Mouse (Mus musculus) kidney, postnatal 0 days (tissue): Measurements from ENCODE around the gene Olfr1191-ps1. TPM values are rescaled to one million over a fixed set of nuclear protein-coding genes. Genes with fewer than 3 reads are reported as not detected.
"Not testable (repeated sequence)": the region's sequence is repeated elsewhere in the genome, so short reads cannot be mapped to it uniquely, and the experiment has no call there.

Source experiments
- ATAC-seq: fragments of 200-750 bp; cut with Nextera tagmentation; replicated peaks from 2 replicates; pipeline ENCODE4 v1.8.0; 2017; ENCODE audit warnings: low read depth, moderate number of reproducible peaks, moderate TSS enrichment, moderate library complexity; ENCODE audit not compliant: low FRiP score
- DNase-seq: peaks from one replicate; pipeline ENCODE4 v3.0.0-alpha.2; 2016; ENCODE audit warnings: low spot score
- H3K27ac ChIP-seq: fragments of 300-500 bp; sonication (generic); 2 replicates; pipeline ENCODE4 v1.5.1; 2014; ENCODE audit warnings: mild to moderate bottlenecking
- H3K27me3 ChIP-seq: fragments of 300-500 bp; sonication (generic); 2 replicates; pipeline ENCODE4 v1.6.1; 2014; ENCODE audit warnings: low read length, mixed read lengths; ENCODE audit not compliant: insufficient read depth
- H3K36me3 ChIP-seq: fragments of 300-500 bp; sonication (generic); 2 replicates; pipeline ENCODE4 v1.6.1; 2014; ENCODE audit warnings: low read length, mixed read lengths; ENCODE audit not compliant: insufficient read depth
- H3K4me1 ChIP-seq: fragments of 300-500 bp; sonication (generic); replicated peaks from 2 replicates; pipeline ENCODE4 v1.6.1; 2014; ENCODE audit warnings: antibody characterized with exemption, low read length, mixed read lengths; ENCODE audit not compliant: insufficient read depth
- H3K4me2 ChIP-seq: fragments of 300-500 bp; sonication (generic); 2 replicates; pipeline ENCODE4 v1.6.1; 2014; ENCODE audit warnings: mild to moderate bottlenecking, low read length, moderate library complexity, mixed read lengths
- H3K4me3 ChIP-seq: fragments of 300-500 bp; sonication (generic); replicated peaks from 2 replicates; pipeline ENCODE4 v1.5.1; 2014; ENCODE audit warnings: low read depth, low read length
- H3K9ac ChIP-seq: fragments of 300-500 bp; sonication (generic); 2 replicates; pipeline ENCODE4 v1.6.1; 2014; ENCODE audit warnings: low read depth, low read length
- H3K9me3 ChIP-seq: fragments of 300-500 bp; sonication (generic); replicated peaks from 2 replicates; pipeline ENCODE4 v1.6.1; 2016; ENCODE audit warnings: low read length, inconsistent platforms, mixed read lengths
- CTCF ChIP-seq: IDR thresholded peaks from 2 replicates; pipeline ENCODE4 v1.5.1; 2016; ENCODE audit warnings: antibody characterized with exemption, low read depth, mild to moderate bottlenecking, moderate library complexity
- whole genome bisulfite sequencing: fragments of 180-500 bp; shearing (Covaris S2); extraction: QIAGEN DNeasy Blood & Tissue Kit; methylation state at CpG from one replicate; pipeline ENCODE4 v1.1.7; 2014; 5-methylcytosine and 5-hydroxymethylcytosine counted together
- polyA plus RNA-seq: library from polyadenylated mRNA; unstranded; fragments of >200 nt; fragmentation: Nextera tagmentation; extraction: Ambion mirVana; gene quantifications from 2 replicates; pipeline ENCODE4 v1.2.1, GENCODE M21; 2015

Gene Olfr1191-ps1
- not detected in 2 replicates for polyA plus RNA-seq

DNA sequence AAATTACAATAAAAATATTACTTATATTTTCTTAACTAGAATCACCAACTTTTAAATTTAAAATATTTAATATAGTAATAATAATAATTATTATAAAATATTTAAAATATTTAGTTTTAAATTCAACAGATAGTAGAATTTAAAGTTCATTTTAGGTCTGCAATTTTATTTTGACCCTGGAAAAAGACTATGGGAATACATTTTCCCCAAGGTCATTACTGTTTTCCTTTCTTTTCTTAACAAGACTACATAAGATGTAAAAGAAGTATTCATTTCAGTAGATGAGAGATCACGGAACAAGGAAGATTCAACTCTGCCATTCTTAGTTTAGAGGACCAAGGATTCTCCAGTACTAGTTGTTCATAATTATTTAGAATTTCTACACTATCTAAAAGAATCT lies at the start of gene Olfr1191-ps1:
Gene Olfr1191-ps1, plus strand, starts transcription at position 301 of the 400 bp plus-strand sequence.
- not testable (repeated sequence) for H3K9ac ChIP-seq, H3K4me1 ChIP-seq, H3K36me3 ChIP-seq, H3K9me3 ChIP-seq, H3K4me3 ChIP-seq, H3K27ac ChIP-seq, H3K27me3 ChIP-seq, H3K4me2 ChIP-seq, ATAC-seq, DNase-seq
- WGBS, result 89% methylated on average over 1 of the region's 1 CpGs

GRCm38 (mm10) chr2:88648209-88648608 lies 7.9 kb downstream of the Olfr1191-ps1 start, which contains the start of gene Olfr1192-ps1:
Gene Olfr1192-ps1 (plus strand): TSS chr2:88648509.
- DNase-seq (no peak), ATAC-seq (no peak)
- Histone ChIP-seq H3K36me3 (no peaks in the 10 kb centered on the region), H3K4me3 (no peak within 1 kb of the TSS), H3K4me1 (no peaks in the 10 kb centered on the region), H3K4me2 (no peak within 1 kb of the TSS), H3K9me3 (no peaks in the 10 kb centered on the region), H3K9ac (no peak within 1 kb of the TSS), H3K27ac (no peak within 1 kb of the TSS), H3K27me3 (no peaks in the 10 kb centered on the region)
- WGBS, result 59% methylated on average over 1 of the region's 1 CpGs
- no peak for TF ChIP-seq CTCF

GRCm38 (mm10) chr2:88675328-88675727 lies 35.0 kb downstream of the Olfr1191-ps1 start, which contains the start of gene Olfr1193:
Gene Olfr1193 (plus strand): TSS chr2:88675628.
- not testable (repeated sequence) for H3K4me1 ChIP-seq, DNase-seq, H3K4me3 ChIP-seq, H3K27ac ChIP-seq, H3K36me3 ChIP-seq, ATAC-seq, H3K27me3 ChIP-seq, H3K9ac ChIP-seq, H3K9me3 ChIP-seq, H3K4me2 ChIP-seq

DNA sequence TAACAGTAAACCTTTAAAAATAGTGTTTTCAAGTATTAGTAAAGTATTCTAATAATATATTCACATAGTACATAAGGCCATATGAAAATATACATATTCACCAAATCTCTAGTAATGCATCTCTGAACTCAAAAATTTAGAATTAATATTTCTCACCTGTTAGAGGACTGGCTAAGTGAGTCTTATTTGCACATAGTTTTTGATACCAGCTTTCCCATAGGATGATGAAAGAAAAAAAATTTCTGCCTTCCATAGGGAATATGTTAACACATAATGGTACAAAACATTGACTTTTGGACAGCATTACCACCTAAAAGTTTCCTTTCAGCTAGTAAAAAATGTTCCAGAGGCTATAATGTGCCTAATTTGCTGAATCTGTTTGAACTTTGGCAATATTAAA lies 48.7 kb downstream of the Olfr1191-ps1 start, which contains the start of gene Olfr1195:
Gene Olfr1195, minus strand, starts transcription at position 101 of the 400 bp plus-strand sequence.
- no peak for TF ChIP-seq CTCF
- Histone ChIP-seq H3K27ac (no peak within 1 kb of the TSS), H3K9me3 (no peaks in the 10 kb centered on the region), H3K4me3 (no peak within 1 kb of the TSS), H3K4me1 (no peaks in the 10 kb centered on the region), H3K27me3 (no peaks in the 10 kb centered on the region), H3K4me2 (no peak within 1 kb of the TSS), H3K36me3 (no peaks in the 10 kb centered on the region), H3K9ac (no peak within 1 kb of the TSS)
- DNase-seq, result no peak
- ATAC-seq, result no peak

Other genes with a start within 250 kb of the Olfr1191-ps1 start
- gene Olfr1179, start 234.1 kb upstream of the Olfr1191-ps1 start, polyA plus RNA-seq, result not detected in 2 replicates
- gene Olfr1180, start 221.4 kb upstream of the Olfr1191-ps1 start, polyA plus RNA-seq, result not detected in 2 replicates
- gene Olfr1181, start 214.4 kb upstream of the Olfr1191-ps1 start, polyA plus RNA-seq, result not detected in 2 replicates
- not detected in 2 replicates for gene Gm13757, start 191.4 kb upstream of the Olfr1191-ps1 start, polyA plus RNA-seq
- not detected in 2 replicates for gene Olfr1183, start 185.7 kb upstream of the Olfr1191-ps1 start, polyA plus RNA-seq
- not detected in 2 replicates for gene Olfr1184, start 156.9 kb upstream of the Olfr1191-ps1 start, polyA plus RNA-seq
- gene Olfr1185-ps1, start 147.2 kb upstream of the Olfr1191-ps1 start, polyA plus RNA-seq, result not detected in 2 replicates
- not detected in 2 replicates for gene Olfr1186, start 122.0 kb upstream of the Olfr1191-ps1 start, polyA plus RNA-seq
- not detected in 2 replicates for gene Olfr1188, start 83.6 kb upstream of the Olfr1191-ps1 start, polyA plus RNA-seq
- not detected in 2 replicates for gene Olfr1189, start 54.1 kb upstream of the Olfr1191-ps1 start, polyA plus RNA-seq
- not detected in 2 replicates for gene Olfr1192-ps1, start 8.0 kb downstream of the Olfr1191-ps1 start, polyA plus RNA-seq
- gene Olfr1193, start 35.1 kb downstream of the Olfr1191-ps1 start, polyA plus RNA-seq, result not detected in 2 replicates
- not detected in 2 replicates for gene Olfr1195, start 48.6 kb downstream of the Olfr1191-ps1 start, polyA plus RNA-seq
- gene Olfr1196, start 64.1 kb downstream of the Olfr1191-ps1 start, polyA plus RNA-seq, result not detected in 2 replicates
- not detected in 2 replicates for gene Olfr1197, start 91.8 kb downstream of the Olfr1191-ps1 start, polyA plus RNA-seq
- gene Olfr1198, start 110.8 kb downstream of the Olfr1191-ps1 start, polyA plus RNA-seq, result not detected in 2 replicates
- gene Olfr1199, start 119.9 kb downstream of the Olfr1191-ps1 start, polyA plus RNA-seq, result not detected in 2 replicates
- not detected in 2 replicates for gene Olfr1200, start 129.9 kb downstream of the Olfr1191-ps1 start, polyA plus RNA-seq
- not detected in 2 replicates for gene Olfr1201, start 152.5 kb downstream of the Olfr1191-ps1 start, polyA plus RNA-seq
- gene Olfr1202, start 174.0 kb downstream of the Olfr1191-ps1 start, polyA plus RNA-seq, result not detected in 2 replicates
- not detected in 2 replicates for gene Olfr1205, start 189.2 kb downstream of the Olfr1191-ps1 start, polyA plus RNA-seq
- gene Olfr1204, start 208.8 kb downstream of the Olfr1191-ps1 start, polyA plus RNA-seq, result not detected in 2 replicates
- not detected in 2 replicates for gene Olfr1206, start 222.7 kb downstream of the Olfr1191-ps1 start, polyA plus RNA-seq